Mouse (Mus musculus): Measurements from ENCODE around the gene Car14. TPM values are rescaled to one million over a fixed set of nuclear protein-coding genes. Genes with fewer than 3 reads are reported as not detected.

Gene Car14
- polyA plus RNA-seq, 1 experiment from 2014 or later, result 45.5 TPM

GRCm38 (mm10) chr3:95932157-95932556 is 27.7 kb upstream of the Car14 start:
- H3K9ac ChIP-seq (ENCODE audit: low read length), result no peak overlapping the region
- H3K27ac ChIP-seq (replicated peaks in 1 of 2; ENCODE audit: control insufficient read depth in 1 of 2, insufficient read depth in 1 of 2, low read depth in 2 of 2, low read length in 2 of 2), result no peak overlapping the region
- no peaks in the 10 kb centered on the region for H3K9me3 ChIP-seq (ENCODE audit: control insufficient read depth, low read length)
- 50% methylated on average over 1 of the region's 1 CpGs for WGBS
- no peaks in the 10 kb centered on the region for H3K27me3 ChIP-seq (ENCODE audit: control insufficient read depth, insufficient read depth, low read length)
- ATAC-seq (ENCODE audit: insufficient number of reproducible peaks, insufficient read depth, low FRiP score, low read depth), result no peak
- H3K4me3 ChIP-seq (ENCODE audit: control insufficient read depth in 1 of 2, insufficient read depth in 1 of 2, low read depth in 1 of 2, low read length in 2 of 2), result no peak overlapping the region
- peaks cover 33% of the 10 kb centered on the region for H3K36me3 ChIP-seq (ENCODE audit: control insufficient read depth, insufficient read depth, low read length)
- no peak overlapping the region for H3K4me2 ChIP-seq (ENCODE audit: low read length)
- peaks cover 3 to 9% of the 10 kb centered on the region in 2 experiments; a peak in 3 of 4 replicates for H3K4me1 ChIP-seq (ENCODE audit: control insufficient read depth in 2 of 2, insufficient read depth in 2 of 2, low read length in 2 of 2)

- WGBS, result 91% methylated on average over 1 of the region's 1 CpGs
- H3K4me3 ChIP-seq (ENCODE audit: control insufficient read depth in 1 of 2, insufficient read depth in 1 of 2, low read depth in 1 of 2, low read length in 2 of 2), result no peak overlapping the region
Observed at GRCm38 (mm10) chr3:95931471-95931870, 27.0 kb upstream of the Car14 start.

GRCm38 (mm10) chr3:95930471-95930789 is 25.9 kb upstream of the Car14 start:
- Histone ChIP-seq H3K4me2 (ENCODE audit: low read length) (peak overlapping the region; percentile 65), H3K27me3 (ENCODE audit: control insufficient read depth, insufficient read depth, low read length) (no peaks in the 10 kb centered on the region), H3K27ac (replicated peaks in 1 of 2; ENCODE audit: control insufficient read depth in 1 of 2, insufficient read depth in 1 of 2, low read depth in 2 of 2, low read length in 2 of 2) (peak overlapping the region; percentile 92 to 96; a peak in 3 of 4 replicates), H3K4me3 (ENCODE audit: control insufficient read depth in 1 of 2, insufficient read depth in 1 of 2, low read depth in 1 of 2, low read length in 2 of 2) (peak overlapping the region; percentile 85 to 94), H3K36me3 (ENCODE audit: control insufficient read depth, insufficient read depth, low read length) (peaks cover 22% of the 10 kb centered on the region), H3K9ac (ENCODE audit: low read length) (peak overlapping the region; percentile 99), H3K4me1 (ENCODE audit: control insufficient read depth in 2 of 2, insufficient read depth in 2 of 2, low read length in 2 of 2) (peaks cover 3 to 9% of the 10 kb centered on the region in 2 experiments; a peak in 3 of 4 replicates), H3K9me3 (ENCODE audit: control insufficient read depth, low read length) (no peaks in the 10 kb centered on the region)
- ATAC-seq (ENCODE audit: insufficient number of reproducible peaks, insufficient read depth, low FRiP score, low read depth), result no peak
- 1% methylated on average over 5 of the region's 5 CpGs for WGBS

More at GRCm38 (mm10) chr3:95931471-95931870, 27.0 kb upstream of the Car14 start:
- peaks cover 26% of the 10 kb centered on the region for H3K36me3 ChIP-seq (ENCODE audit: control insufficient read depth, insufficient read depth, low read length)
- H3K4me1 ChIP-seq (ENCODE audit: control insufficient read depth in 2 of 2, insufficient read depth in 2 of 2, low read length in 2 of 2), result peaks cover 3 to 9% of the 10 kb centered on the region in 2 experiments; a peak in 3 of 4 replicates
- no peak for ATAC-seq (ENCODE audit: insufficient number of reproducible peaks, insufficient read depth, low FRiP score, low read depth)
- H3K27ac ChIP-seq (replicated peaks in 1 of 2; ENCODE audit: control insufficient read depth in 1 of 2, insufficient read depth in 1 of 2, low read depth in 2 of 2, low read length in 2 of 2), result no peak overlapping the region
- H3K9me3 ChIP-seq (ENCODE audit: control insufficient read depth, low read length), result no peaks in the 10 kb centered on the region
- H3K27me3 ChIP-seq (ENCODE audit: control insufficient read depth, insufficient read depth, low read length), result no peaks in the 10 kb centered on the region
- H3K9ac ChIP-seq (ENCODE audit: low read length), result 0 out of 2 replicates have a peak overlapping the region, but pooled peaks have one; percentile 11
- H3K4me2 ChIP-seq (ENCODE audit: low read length), result peak overlapping the region; percentile 65; the same call in 1 of the 2 replicates

- peak overlapping the region; percentile 65 for H3K4me2 ChIP-seq (ENCODE audit: low read length)
- H3K9ac ChIP-seq (ENCODE audit: low read length), result peak overlapping the region; percentile 99
- H3K4me3 ChIP-seq (ENCODE audit: control insufficient read depth in 1 of 2, insufficient read depth in 1 of 2, low read depth in 1 of 2, low read length in 2 of 2), result peak overlapping the region; percentile 85 to 94
- peak overlapping the region; percentile 92 to 96 for H3K27ac ChIP-seq (replicated peaks in 1 of 2; ENCODE audit: control insufficient read depth in 1 of 2, insufficient read depth in 1 of 2, low read depth in 2 of 2, low read length in 2 of 2)
- ATAC-seq (ENCODE audit: insufficient number of reproducible peaks, insufficient read depth, low FRiP score, low read depth), result no peak; the same call in 1 of the 2 replicates
- no peaks in the 10 kb centered on the region for H3K27me3 ChIP-seq (ENCODE audit: control insufficient read depth, insufficient read depth, low read length)
- H3K9me3 ChIP-seq (ENCODE audit: control insufficient read depth, low read length), result no peaks in the 10 kb centered on the region
- WGBS, result under 1% methylated on average over 102 of the region's 105 CpGs
- peaks cover 16% of the 10 kb centered on the region for H3K36me3 ChIP-seq (ENCODE audit: control insufficient read depth, insufficient read depth, low read length)
- peaks cover 3 to 9% of the 10 kb centered on the region in 2 experiments; a peak in 3 of 4 replicates for H3K4me1 ChIP-seq (ENCODE audit: control insufficient read depth in 2 of 2, insufficient read depth in 2 of 2, low read length in 2 of 2)
Observed at GRCm38 (mm10) chr3:95929581-95930470, 25.3 kb upstream of the Car14 start.

- under 1% methylated on average over 49 of the region's 49 CpGs for WGBS
- H3K4me3 ChIP-seq (ENCODE audit: control insufficient read depth in 1 of 2, insufficient read depth in 1 of 2, low read depth in 1 of 2, low read length in 2 of 2), result peak within 1 kb of the TSS; percentile 85 to 94
- H3K36me3 ChIP-seq (ENCODE audit: control insufficient read depth, insufficient read depth, low read length), result peaks cover 6% of the 10 kb centered on the region
- H3K4me2 ChIP-seq (ENCODE audit: low read length), result peak within 1 kb of the TSS; percentile 66
- peak within 1 kb of the TSS; percentile 99 for H3K9ac ChIP-seq (ENCODE audit: low read length)
- H3K27ac ChIP-seq (replicated peaks in 1 of 2; ENCODE audit: control insufficient read depth in 1 of 2, insufficient read depth in 1 of 2, low read depth in 2 of 2, low read length in 2 of 2), result peak within 1 kb of the TSS; percentile 92 to 96
- H3K9me3 ChIP-seq (ENCODE audit: control insufficient read depth, low read length), result no peaks in the 10 kb centered on the region
- peak; percentile 99 for ATAC-seq (ENCODE audit: insufficient number of reproducible peaks, insufficient read depth, low FRiP score, low read depth)
- peaks cover 3 to 9% of the 10 kb centered on the region in 2 experiments; a peak in 3 of 4 replicates for H3K4me1 ChIP-seq (ENCODE audit: control insufficient read depth in 2 of 2, insufficient read depth in 2 of 2, low read length in 2 of 2)
- H3K27me3 ChIP-seq (ENCODE audit: control insufficient read depth, insufficient read depth, low read length), result no peaks in the 10 kb centered on the region
Observed at GRCm38 (mm10) chr3:95928658-95929503, 24.4 kb upstream of the Car14 start, which contains the start of gene Anp32e. Anp32e (plus strand) TSS chr3:95929246.

- 28% methylated on average over 6 of the region's 6 CpGs for WGBS
- Histone ChIP-seq H3K36me3 (ENCODE audit: control insufficient read depth, insufficient read depth, low read length) (peaks cover 1% of the 10 kb centered on the region; the same call in 1 of the 2 replicates), H3K4me1 (ENCODE audit: control insufficient read depth in 2 of 2, insufficient read depth in 2 of 2, low read length in 2 of 2) (peaks cover 3 to 9% of the 10 kb centered on the region in 2 experiments; a peak in 3 of 4 replicates), H3K27me3 (ENCODE audit: control insufficient read depth, insufficient read depth, low read length) (no peaks in the 10 kb centered on the region), H3K4me3 (ENCODE audit: control insufficient read depth in 1 of 2, insufficient read depth in 1 of 2, low read depth in 1 of 2, low read length in 2 of 2) (peak overlapping the region; percentile 51 to 94), H3K4me2 (ENCODE audit: low read length) (peak overlapping the region; percentile 66), H3K9me3 (ENCODE audit: control insufficient read depth, low read length) (no peaks in the 10 kb centered on the region), H3K9ac (ENCODE audit: low read length) (peak overlapping the region; percentile 64), H3K27ac (replicated peaks in 1 of 2; ENCODE audit: control insufficient read depth in 1 of 2, insufficient read depth in 1 of 2, low read depth in 2 of 2, low read length in 2 of 2) (peak overlapping the region; percentile 64 to 92)
- ATAC-seq (ENCODE audit: insufficient number of reproducible peaks, insufficient read depth, low FRiP score, low read depth), result no peak
Observed at GRCm38 (mm10) chr3:95928261-95928657, 23.8 kb upstream of the Car14 start.

GRCm38 (mm10) chr3:95925087-95925486 is 20.6 kb upstream of the Car14 start:
- WGBS, result 82% methylated on average over 5 of the region's 5 CpGs
- H3K27ac ChIP-seq (replicated peaks in 1 of 2; ENCODE audit: control insufficient read depth in 1 of 2, insufficient read depth in 1 of 2, low read depth in 2 of 2, low read length in 2 of 2), result no peak overlapping the region
- H3K9ac ChIP-seq (ENCODE audit: low read length), result no peak overlapping the region
- H3K4me2 ChIP-seq (ENCODE audit: low read length), result no peak overlapping the region
- no peak for ATAC-seq (ENCODE audit: insufficient number of reproducible peaks, insufficient read depth, low FRiP score, low read depth)
- H3K4me1 ChIP-seq (ENCODE audit: control insufficient read depth in 2 of 2, insufficient read depth in 2 of 2, low read length in 2 of 2), result peaks cover 2 to 3% of the 10 kb centered on the region in 2 experiments; a peak in 2 of 4 replicates
- H3K27me3 ChIP-seq (ENCODE audit: control insufficient read depth, insufficient read depth, low read length), result no peaks in the 10 kb centered on the region
- H3K4me3 ChIP-seq (ENCODE audit: control insufficient read depth in 1 of 2, insufficient read depth in 1 of 2, low read depth in 1 of 2, low read length in 2 of 2), result no peak overlapping the region
- H3K9me3 ChIP-seq (ENCODE audit: control insufficient read depth, low read length), result no peaks in the 10 kb centered on the region
- no peaks in the 10 kb centered on the region for H3K36me3 ChIP-seq (ENCODE audit: control insufficient read depth, insufficient read depth, low read length)

All from heart, embryonic 14.5 days (tissue).